Mouse (Mus musculus) embryonic facial prominence, embryonic 14.5 days (tissue): ENCODE results near the gene Sult1e1. TPM values are rescaled to one million over a fixed set of nuclear protein-coding genes. Genes with fewer than 3 reads are reported as not detected.
A peak's percentile ranks its signal among the peaks of the same experiment; 100 is the strongest.

Experiments
- ATAC-seq: fragments of 200-750 bp; cut with Nextera tagmentation; 2 replicates; pipeline ENCODE4 v1.8.0; 2017; ENCODE audit warnings: low read depth, moderate number of reproducible peaks, moderate TSS enrichment
- DNase-seq: peaks from one replicate; pipeline ENCODE4 v3.0.0-alpha.2; 2015; ENCODE audit warnings: low spot score
- H3K27ac ChIP-seq: fragments of 300-500 bp; sonication (generic); replicated peaks from 2 replicates; pipeline ENCODE4 v1.5.1; 2014; ENCODE audit warnings: low read depth, mild to moderate bottlenecking, low read length, moderate library complexity
- H3K27me3 ChIP-seq: fragments of 300-500 bp; sonication (generic); replicated peaks from 2 replicates; pipeline ENCODE4 v1.6.1; 2014; ENCODE audit warnings: low read length; ENCODE audit not compliant: control insufficient read depth, insufficient read depth
- H3K36me3 ChIP-seq: fragments of 300-500 bp; sonication (generic); 2 replicates; pipeline ENCODE4 v1.6.1; 2014; ENCODE audit warnings: low read length, mixed read lengths; ENCODE audit not compliant: control insufficient read depth, insufficient read depth
- H3K4me1 ChIP-seq: fragments of 300-500 bp; sonication (generic); 2 replicates; pipeline ENCODE4 v1.6.1; 2014; ENCODE audit warnings: antibody characterized with exemption, low read length; ENCODE audit not compliant: control insufficient read depth, insufficient read depth
- H3K4me2 ChIP-seq: fragments of 300-500 bp; sonication (generic); 2 replicates; pipeline ENCODE4 v1.6.1; 2014; ENCODE audit warnings: low read depth, mild to moderate bottlenecking, low read length, moderate library complexity, mixed read lengths
- H3K4me3 ChIP-seq: fragments of 300-500 bp; sonication (generic); 2 replicates; pipeline ENCODE4 v1.5.1; 2014; ENCODE audit warnings: low read depth, mild to moderate bottlenecking, low read length
- H3K9ac ChIP-seq: fragments of 300-500 bp; sonication (generic); 2 replicates; pipeline ENCODE4 v1.6.1; 2014; ENCODE audit warnings: low read depth, mild to moderate bottlenecking, low read length, moderate library complexity, mixed read lengths
- H3K9me3 ChIP-seq: fragments of 300-500 bp; sonication (generic); 2 replicates; pipeline ENCODE4 v1.6.1; 2016; ENCODE audit warnings: low read length; ENCODE audit not compliant: control insufficient read depth
- WGBS: fragments of 180-500 bp; shearing (Covaris S2); extraction: QIAGEN DNeasy Blood & Tissue Kit; methylation state at CpG from one replicate; pipeline ENCODE4 v1.1.7; 2014; 5-methylcytosine and 5-hydroxymethylcytosine counted together
- polyA plus RNA-seq: library from polyadenylated mRNA; unstranded; fragments of >200 nt; fragmentation: Nextera tagmentation; extraction: Ambion mirVana; gene quantifications from 2 replicates; pipeline ENCODE4 v1.2.1, GENCODE M21; 2014

The Sult1e1 gene
- 7.6 and 8.2 TPM in 2 replicates for polyA plus RNA-seq

DNA sequence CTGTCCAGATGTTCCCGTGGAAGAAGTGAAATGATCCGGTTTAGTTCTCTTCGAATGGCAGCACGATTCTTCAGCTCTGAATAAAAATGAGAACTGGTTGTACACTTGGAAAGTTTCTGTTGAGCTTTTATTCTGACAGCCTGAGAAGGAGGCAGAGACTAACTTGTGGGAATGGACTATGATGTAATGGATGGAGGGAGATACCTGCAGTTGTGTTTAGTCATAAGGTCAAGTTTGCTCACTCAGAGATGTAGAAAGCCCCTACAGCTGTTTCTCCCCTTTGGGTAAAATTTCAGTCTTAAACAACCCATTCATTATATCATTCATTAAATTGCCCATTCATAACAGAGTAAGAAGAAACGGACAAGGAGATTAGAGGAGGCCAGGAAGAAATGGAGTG, at the start of gene Sult1e1:
Sult1e1 (minus strand) TSS at position 101 of the 400 bp plus-strand sequence.
- ATAC-seq (no peak; the same call in 1 of the 2 replicates), DNase-seq (no peak)
- Histone ChIP-seq H3K9ac (no peak within 1 kb of the TSS), H3K9me3 (no peaks in the 10 kb centered on the region), H3K27me3 (no peaks in the 10 kb centered on the region), H3K4me1 (no peaks in the 10 kb centered on the region), H3K36me3 (no peaks in the 10 kb centered on the region), H3K4me3 (no peak within 1 kb of the TSS), H3K4me2 (no peak within 1 kb of the TSS), H3K27ac (no peak within 1 kb of the TSS)
- WGBS = 73% methylated on average over 5 of the region's 5 CpGs

DNA sequence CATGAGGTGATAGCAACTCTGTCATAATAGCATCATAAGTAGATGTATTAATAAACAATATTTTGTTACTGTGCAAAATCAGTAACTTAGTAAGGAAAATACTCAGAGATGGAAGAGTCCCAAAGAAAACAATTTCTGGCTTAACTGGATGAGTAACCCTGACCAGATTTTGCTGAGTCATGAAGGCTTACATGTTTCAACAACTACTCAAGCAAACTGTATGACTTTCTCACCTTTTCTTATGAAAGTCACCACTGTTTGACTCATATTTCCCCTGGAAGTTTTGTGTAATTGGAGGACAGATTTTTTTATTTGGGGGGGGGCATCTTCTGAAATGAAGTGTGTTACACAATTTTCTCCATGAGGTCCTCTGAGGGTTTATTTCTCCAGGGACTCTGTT, 31.3 kb upstream of the Sult1e1 start:
- Histone ChIP-seq H3K9me3 (no peaks in the 10 kb centered on the region), H3K4me2 (no peak overlapping the region), H3K9ac (no peak overlapping the region), H3K4me3 (no peak overlapping the region), H3K27ac (no peak overlapping the region), H3K36me3 (no peaks in the 10 kb centered on the region), H3K27me3 (no peaks in the 10 kb centered on the region), H3K4me1 (no peaks in the 10 kb centered on the region)
- DNase-seq (peak; percentile 41), ATAC-seq (no peak)

DNA sequence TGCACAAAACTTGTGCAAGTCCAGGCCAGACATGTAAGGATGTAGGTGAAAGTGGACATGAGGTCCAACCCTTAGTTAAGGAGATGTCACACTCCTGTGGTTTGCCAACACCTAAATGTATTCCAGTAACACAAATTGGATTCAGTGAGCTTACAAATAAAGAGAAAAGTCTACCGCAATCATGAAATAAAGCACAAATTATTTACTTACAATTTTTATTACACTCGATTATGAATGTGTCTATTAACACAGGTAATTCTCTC, 23.7 kb upstream of the Sult1e1 start:
- no peak for ATAC-seq
- Histone ChIP-seq H3K4me3 (no peak overlapping the region), H3K27me3 (no peaks in the 10 kb centered on the region), H3K4me2 (no peak overlapping the region), H3K9me3 (no peaks in the 10 kb centered on the region), H3K4me1 (no peaks in the 10 kb centered on the region), H3K9ac (no peak overlapping the region), H3K36me3 (no peaks in the 10 kb centered on the region), H3K27ac (no peak overlapping the region)
- no peak for DNase-seq
- 88% methylated on average over 2 of the region's 2 CpGs for WGBS

DNA sequence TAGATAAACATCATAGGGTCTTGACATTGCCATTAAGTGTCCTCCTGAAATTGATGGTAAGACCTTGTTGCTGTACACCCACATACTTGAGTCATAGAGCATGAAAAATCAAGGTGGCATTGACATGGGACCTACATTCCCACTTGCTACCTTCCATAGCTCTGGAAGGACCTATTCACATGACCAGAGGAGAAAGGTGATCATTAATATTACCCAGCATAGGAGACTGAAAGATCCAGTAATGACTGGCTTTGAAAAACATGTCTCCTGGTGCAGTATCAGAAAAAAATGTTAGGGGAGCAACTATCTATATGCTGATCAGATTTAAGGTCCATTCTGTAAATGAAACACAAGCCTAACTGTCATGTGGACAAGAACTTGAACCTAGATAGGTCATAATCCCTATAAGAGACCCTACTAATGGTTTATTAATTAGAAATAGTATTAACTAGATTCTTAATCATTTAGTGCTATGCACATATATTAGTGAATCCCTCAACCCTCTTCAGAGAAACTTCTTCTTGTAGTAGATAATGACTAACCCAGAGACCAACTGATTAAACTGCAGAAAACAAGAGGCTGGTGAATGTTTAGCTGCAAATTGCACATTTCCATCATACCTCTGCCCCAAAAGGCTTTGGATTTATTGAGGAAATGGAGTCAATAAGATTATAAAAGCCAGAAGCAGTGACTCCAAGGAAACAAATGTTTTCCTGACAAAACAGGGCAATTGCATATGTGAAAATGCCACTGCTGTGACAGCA, 23.2 kb upstream of the Sult1e1 start:
- Histone ChIP-seq H3K4me1 (no peaks in the 10 kb centered on the region), H3K9me3 (no peaks in the 10 kb centered on the region), H3K36me3 (no peaks in the 10 kb centered on the region), H3K27ac (no peak overlapping the region), H3K27me3 (no peaks in the 10 kb centered on the region), H3K9ac (no peak overlapping the region), H3K4me3 (no peak overlapping the region), H3K4me2 (no peak overlapping the region)
- no peak for DNase-seq
- no peak for ATAC-seq

DNA sequence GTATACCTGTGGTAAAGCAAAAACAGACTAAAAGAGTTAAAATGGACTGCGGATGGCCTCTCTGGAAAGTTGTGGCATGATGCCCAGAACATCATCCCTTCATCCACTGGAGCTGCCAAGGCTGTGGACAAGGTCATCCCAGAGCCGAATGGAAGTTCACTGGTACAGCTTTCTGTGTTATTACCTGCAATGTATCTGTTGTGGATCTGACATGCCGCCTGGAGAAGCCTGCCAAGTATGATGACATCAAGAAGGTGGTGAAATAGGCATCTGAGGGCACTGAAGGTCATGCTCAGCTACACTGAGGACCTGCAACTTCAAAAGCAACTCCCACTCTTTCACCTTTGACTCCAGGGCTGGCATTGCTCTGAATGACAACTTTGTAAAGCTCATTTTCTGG, 9.6 kb upstream of the Sult1e1 start:
- H3K27me3 ChIP-seq = no peaks in the 10 kb centered on the region
- no peaks in the 10 kb centered on the region for H3K9me3 ChIP-seq
- H3K27ac ChIP-seq = no peak overlapping the region
- H3K9ac ChIP-seq = no peak overlapping the region
- H3K4me3 ChIP-seq = no peak overlapping the region
- no peaks in the 10 kb centered on the region for H3K4me1 ChIP-seq
- DNase-seq (no peak), ATAC-seq (no peak)
- 72% methylated on average over 3 of the region's 3 CpGs for WGBS
- no peaks in the 10 kb centered on the region for H3K36me3 ChIP-seq
- no peak overlapping the region for H3K4me2 ChIP-seq

DNA sequence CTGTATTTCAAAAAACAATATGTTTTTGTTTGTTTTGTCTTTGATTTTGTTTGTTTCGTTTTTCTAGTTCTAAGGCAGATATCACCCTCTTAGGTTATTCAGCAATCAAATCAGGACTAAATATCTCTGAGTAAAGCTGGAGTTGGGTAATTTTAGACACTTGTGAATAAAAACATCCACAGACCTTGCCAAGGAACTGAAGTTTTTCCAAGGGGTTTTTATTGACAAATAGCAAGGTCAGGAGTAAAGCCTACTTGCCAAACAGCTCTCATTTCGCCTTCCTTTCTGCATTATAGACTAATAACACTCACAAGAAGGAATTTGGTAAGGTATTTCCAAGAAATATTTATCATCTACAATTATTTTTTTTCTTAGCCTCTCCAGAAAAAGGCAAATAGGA, 6.5 kb upstream of the Sult1e1 start:
- H3K9me3 ChIP-seq = no peaks in the 10 kb centered on the region
- no peaks in the 10 kb centered on the region for H3K4me1 ChIP-seq
- H3K4me3 ChIP-seq = no peak overlapping the region
- no peak overlapping the region for H3K27ac ChIP-seq
- no peaks in the 10 kb centered on the region for H3K36me3 ChIP-seq
- H3K4me2 ChIP-seq = no peak overlapping the region
- WGBS = 65% methylated on average over 2 of the region's 2 CpGs
- H3K9ac ChIP-seq = no peak overlapping the region
- no peak for DNase-seq
- H3K27me3 ChIP-seq = no peaks in the 10 kb centered on the region
- no peak for ATAC-seq

DNA sequence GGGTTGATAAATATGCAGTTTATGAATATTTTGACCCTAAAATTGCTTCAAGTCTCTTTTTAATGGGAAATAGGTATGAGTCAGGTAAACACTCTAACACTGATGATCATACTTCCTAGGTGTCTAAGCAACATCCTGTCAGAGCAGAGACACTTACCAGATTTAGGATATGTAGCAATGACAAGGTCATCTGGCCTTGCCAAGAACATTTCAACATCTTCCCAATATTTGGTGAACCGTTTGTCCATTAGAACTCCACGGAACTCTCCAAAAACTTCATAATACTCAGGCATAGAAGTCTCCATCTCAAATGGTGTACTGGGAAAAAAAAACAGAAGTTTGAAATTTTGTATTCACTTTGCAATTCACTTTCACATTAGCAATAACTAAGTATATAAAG, 1.5 kb downstream of the Sult1e1 start:
- WGBS = 92% methylated on average over 2 of the region's 2 CpGs

DNA sequence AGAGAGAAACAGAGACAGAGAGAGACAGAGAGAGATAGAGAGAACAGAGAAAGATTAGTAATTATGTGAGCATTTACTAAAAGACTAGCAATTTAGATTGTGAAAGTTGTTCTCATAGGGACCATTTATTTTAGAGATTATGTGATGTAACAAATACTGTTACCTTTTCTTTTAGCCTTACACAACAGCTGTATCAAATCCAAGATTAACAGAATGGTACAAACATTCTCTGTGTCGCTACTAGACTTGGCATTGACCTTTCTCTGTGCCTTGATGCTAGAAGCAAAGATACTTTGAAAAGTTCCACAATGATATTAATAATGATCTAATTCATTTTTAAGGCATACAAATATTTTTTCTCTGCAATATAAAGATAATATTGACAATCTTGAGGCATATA, 11.0 kb downstream of the Sult1e1 start:
- 84% methylated on average over 1 of the region's 1 CpGs for WGBS
- DNase-seq = no peak
- Histone ChIP-seq H3K9me3 (no peaks in the 10 kb centered on the region), H3K36me3 (no peaks in the 10 kb centered on the region), H3K4me3 (no peak overlapping the region), H3K4me1 (no peaks in the 10 kb centered on the region), H3K9ac (no peak overlapping the region), H3K27me3 (no peaks in the 10 kb centered on the region), H3K27ac (no peak overlapping the region), H3K4me2 (no peak overlapping the region)
- no peak for ATAC-seq

More for the DNA sequence above, 1.5 kb downstream of the Sult1e1 start:
- DNase-seq (no peak), ATAC-seq (no peak)
- Histone ChIP-seq H3K9ac (no peak overlapping the region), H3K27me3 (no peaks in the 10 kb centered on the region), H3K4me2 (no peak overlapping the region), H3K27ac (no peak overlapping the region), H3K4me3 (no peak overlapping the region), H3K36me3 (no peaks in the 10 kb centered on the region), H3K9me3 (no peaks in the 10 kb centered on the region), H3K4me1 (no peaks in the 10 kb centered on the region)

DNA sequence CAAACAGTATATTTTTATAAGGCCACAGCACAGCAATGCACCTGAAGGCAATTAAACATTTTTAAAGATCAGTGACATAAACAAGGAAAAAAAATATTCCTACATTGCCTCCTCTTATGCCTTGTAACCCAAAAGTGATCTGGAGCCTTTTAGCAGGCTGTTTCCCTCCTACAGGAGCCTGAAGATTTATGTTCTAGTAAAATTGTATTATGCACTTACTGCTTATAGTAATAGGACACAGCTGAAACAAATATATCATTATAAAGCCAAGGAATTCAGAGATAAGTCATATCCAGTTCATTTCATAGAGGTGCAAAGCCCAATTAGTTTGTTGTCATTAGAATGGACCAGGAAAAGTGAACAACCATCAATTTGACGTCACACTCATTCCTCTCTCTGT, 17.2 kb downstream of the Sult1e1 start:
- no peaks in the 10 kb centered on the region for H3K27me3 ChIP-seq
- no peak overlapping the region for H3K9ac ChIP-seq
- H3K4me3 ChIP-seq = no peak overlapping the region
- no peaks in the 10 kb centered on the region for H3K36me3 ChIP-seq
- no peak overlapping the region for H3K4me2 ChIP-seq
- no peaks in the 10 kb centered on the region for H3K9me3 ChIP-seq
- WGBS = 32% methylated on average over 1 of the region's 1 CpGs
- ATAC-seq (no peak), DNase-seq (no peak)
- 0 out of 2 replicates have a peak, but pooled peaks cover 7% of the 10 kb centered on the region for H3K4me1 ChIP-seq
- no peak overlapping the region for H3K27ac ChIP-seq
